10 mouse cellular contexts compared by ENCODE assay signal in genomic region chr8:120356067-120356466, GRCm38 (mm10).
A peak's percentile ranks its signal among the peaks of the same experiment; 100 is the strongest.
DNase-seq lines count a peak whose midpoint lies in the region; ATAC-seq and TF ChIP-seq lines count a peak whose summit lies in the region.
"Had no signal": no experiment of that assay in that cellular context is flagged by ENCODE, and none has a peak within 500 bp of the region (broad histone marks: within the 10 kb centered on the region; RNA-seq: fewer than 3 reads in every experiment).

No protein-coding gene starts in this region.

- no peak overlapping the region for H3K4me2 ChIP-seq in forebrain, embryonic 12.5 days
- H3K4me2 ChIP-seq in lung, embryonic 14.5 days = no peak overlapping the region
- no peak overlapping the region for H3K4me2 ChIP-seq in embryonic facial prominence, embryonic 14.5 days (ENCODE audit: low read depth, low read length)
- H3K4me2 ChIP-seq in limb, embryonic 14.5 days (replicated peaks; ENCODE audit: low read depth, low read length, severe bottlenecking) = no peak overlapping the region

- H3K79me2 ChIP-seq in heart, adult 2 months (replicated peaks; ENCODE audit: control insufficient read depth, insufficient read depth, low read length) = no peaks in the 10 kb centered on the region

- DNase-seq in forebrain, embryonic 10.5 days (ENCODE audit: extremely low spot score, low spot score) = no peak
- no peak for DNase-seq in lung, embryonic 14.5 days
- DNase-seq in lung, postnatal 10 days = no peak
- DNase-seq in embryonic facial prominence, embryonic 14.5 days (ENCODE audit: low spot score) = no peak
- no peak for DNase-seq in limb, embryonic 14.5 days (ENCODE audit: low spot score)
- no peak for DNase-seq in heart, adult 2 months
- DNase-seq in layer of hippocampus, postnatal 10 days (ENCODE audit: low spot score in 2 of 2) = no peak
- DNase-seq: cerebellum, adult 18-20 months; kidney, adult 18-20 months had no signal

- no peaks in the 10 kb centered on the region for H3K36me3 ChIP-seq in forebrain, embryonic 10.5 days (replicated peaks)
- H3K36me3 ChIP-seq in forebrain, embryonic 12.5 days (replicated peaks) = no peaks in the 10 kb centered on the region
- no peaks in the 10 kb centered on the region for H3K36me3 ChIP-seq in lung, embryonic 14.5 days (ENCODE audit: insufficient read depth)
- no peaks in the 10 kb centered on the region for H3K36me3 ChIP-seq in embryonic facial prominence, embryonic 14.5 days (ENCODE audit: control insufficient read depth, insufficient read depth, low read length)
- no peaks in the 10 kb centered on the region for H3K36me3 ChIP-seq in limb, embryonic 14.5 days (ENCODE audit: control insufficient read depth, insufficient read depth, low read length)
- H3K36me3 ChIP-seq in heart, adult 2 months (ENCODE audit: control insufficient read depth, insufficient read depth, low read length) = no peaks in the 10 kb centered on the region

- H3K27me3 ChIP-seq in forebrain, embryonic 10.5 days (ENCODE audit: poor library complexity, severe bottlenecking) = peaks cover 32% of the 10 kb centered on the region
- H3K27me3 ChIP-seq in forebrain, embryonic 12.5 days = peaks cover 7% of the 10 kb centered on the region; the same call in 1 of the 2 replicates
- no peaks in the 10 kb centered on the region for H3K27me3 ChIP-seq in lung, embryonic 14.5 days (ENCODE audit: insufficient read depth, low read length)
- no peaks in the 10 kb centered on the region for H3K27me3 ChIP-seq in embryonic facial prominence, embryonic 14.5 days (replicated peaks; ENCODE audit: control insufficient read depth, insufficient read depth, low read length)
- no peaks in the 10 kb centered on the region for H3K27me3 ChIP-seq in limb, embryonic 14.5 days (ENCODE audit: control insufficient read depth, insufficient read depth, low read length)
- H3K27me3 ChIP-seq in heart, adult 2 months (ENCODE audit: control insufficient read depth, insufficient read depth, low read length) = no peaks in the 10 kb centered on the region

- peaks cover 87% of the 10 kb centered on the region for H3K4me1 ChIP-seq in forebrain, embryonic 10.5 days
- H3K4me1 ChIP-seq in forebrain, embryonic 12.5 days = peaks cover 66% of the 10 kb centered on the region
- no peaks in the 10 kb centered on the region for H3K4me1 ChIP-seq in lung, embryonic 14.5 days (ENCODE audit: insufficient read depth)
- H3K4me1 ChIP-seq in embryonic facial prominence, embryonic 14.5 days (ENCODE audit: control insufficient read depth, insufficient read depth, low read length) = peaks cover 13% of the 10 kb centered on the region
- peaks cover 26% of the 10 kb centered on the region for H3K4me1 ChIP-seq in limb, embryonic 14.5 days (ENCODE audit: control insufficient read depth, insufficient read depth, low read length)
- H3K4me1 ChIP-seq in heart, adult 2 months (ENCODE audit: control insufficient read depth, insufficient read depth, low read length) = peaks cover 4% of the 10 kb centered on the region; the same call in 1 of the 2 replicates

- no peak overlapping the region for H3K4me3 ChIP-seq in forebrain, embryonic 10.5 days
- H3K4me3 ChIP-seq in forebrain, embryonic 12.5 days (replicated peaks) = no peak overlapping the region
- no peak overlapping the region for H3K4me3 ChIP-seq in lung, embryonic 14.5 days (ENCODE audit: low read depth, low read length)
- H3K4me3 ChIP-seq in embryonic facial prominence, embryonic 14.5 days (ENCODE audit: low read depth, low read length) = no peak overlapping the region
- no peak overlapping the region for H3K4me3 ChIP-seq in limb, embryonic 14.5 days (replicated peaks; ENCODE audit: low read length)
- no peak overlapping the region for H3K4me3 ChIP-seq in heart, adult 2 months

- H3K27ac ChIP-seq in forebrain, embryonic 10.5 days = peak overlapping the region; percentile 61; the same call in 1 of the 2 replicates
- H3K27ac ChIP-seq in forebrain, embryonic 12.5 days = no peak overlapping the region
- no peak overlapping the region for H3K27ac ChIP-seq in lung, embryonic 14.5 days (ENCODE audit: low read depth)
- no peak overlapping the region for H3K27ac ChIP-seq in embryonic facial prominence, embryonic 14.5 days (replicated peaks; ENCODE audit: low read depth, low read length)
- no peak overlapping the region for H3K27ac ChIP-seq in limb, embryonic 14.5 days (replicated peaks; ENCODE audit: low read depth, low read length)
- no peak overlapping the region for H3K27ac ChIP-seq in heart, adult 2 months

- 0 out of 2 replicates have a peak, but pooled peaks have one; percentile 21 for TF ChIP-seq CTCF in lung, embryonic 14.5 days (IDR thresholded peaks at IDR 0.05; ENCODE audit: low read depth)
- TF ChIP-seq CTCF in heart, adult 2 months (IDR thresholded peaks at IDR 0.05) = no peak

- ATAC-seq in forebrain, embryonic 12.5 days (ENCODE audit: low FRiP score) = no peak
- no peak for ATAC-seq in lung, embryonic 14.5 days (ENCODE audit: insufficient read depth)
- ATAC-seq in embryonic facial prominence, embryonic 14.5 days (ENCODE audit: low read depth) = peak; percentile 56
- ATAC-seq in limb, embryonic 14.5 days (ENCODE audit: low FRiP score, low read depth) = 0 out of 2 replicates have a peak, but pooled peaks have one; percentile 25

- H3K9ac ChIP-seq in forebrain, embryonic 12.5 days = no peak overlapping the region
- no peak overlapping the region for H3K9ac ChIP-seq in lung, embryonic 14.5 days
- no peak overlapping the region for H3K9ac ChIP-seq in embryonic facial prominence, embryonic 14.5 days (ENCODE audit: low read depth, low read length)
- no peak overlapping the region for H3K9ac ChIP-seq in limb, embryonic 14.5 days (ENCODE audit: low read depth, low read length, severe bottlenecking)
- no peak overlapping the region for H3K9ac ChIP-seq in heart, adult 2 months (ENCODE audit: low read depth, low read length)

- TF ChIP-seq EP300 in heart, adult 2 months (IDR thresholded peaks at IDR 0.05; ENCODE audit: insufficient read depth, low read depth, low read length) = no peak

- no peaks in the 10 kb centered on the region for H3K9me3 ChIP-seq in forebrain, embryonic 10.5 days
- H3K9me3 ChIP-seq in forebrain, embryonic 12.5 days = no peaks in the 10 kb centered on the region
- H3K9me3 ChIP-seq in lung, embryonic 14.5 days (ENCODE audit: low read depth, low read length) = no peaks in the 10 kb centered on the region
- no peaks in the 10 kb centered on the region for H3K9me3 ChIP-seq in embryonic facial prominence, embryonic 14.5 days (ENCODE audit: control insufficient read depth, low read length)
- no peaks in the 10 kb centered on the region for H3K9me3 ChIP-seq in limb, embryonic 14.5 days (ENCODE audit: control insufficient read depth, low read length)

- TF ChIP-seq POLR2A in limb, embryonic 14.5 days (IDR thresholded peaks at IDR 0.05; ENCODE audit: borderline replicate concordance, extremely low read depth, insufficient read depth, insufficient read length) = no peak
- TF ChIP-seq POLR2A in heart, adult 2 months (IDR thresholded peaks at IDR 0.05; ENCODE audit: insufficient read depth, low read depth, low read length) = no peak

- WGBS in forebrain, embryonic 10.5 days = 86% methylated on average over 9 of the region's 9 CpGs
- WGBS in forebrain, embryonic 12.5 days = 75% methylated on average over 9 of the region's 9 CpGs
- WGBS in lung, embryonic 14.5 days = 42% methylated on average over 9 of the region's 9 CpGs
- WGBS in embryonic facial prominence, embryonic 14.5 days = 56% methylated on average over 2 of the region's 9 CpGs
- 77% methylated on average over 8 of the region's 9 CpGs for whole genome bisulfite sequencing in limb, embryonic 14.5 days
- 81% methylated on average over 9 of the region's 9 CpGs for WGBS in heart, adult 2 months

- intact Hi-C loops in heart, adult 2 months (cut with DNase I) = no loop called here

Comparison
In these comparisons a context has a peak if more than half of its experiments do, and no peak if none do; other contexts are left out.
1. ATAC-seq: peak in embryonic facial prominence, embryonic 14.5 days (single experiment) and limb, embryonic 14.5 days (single experiment); none in forebrain, embryonic 12.5 days (single experiment) and lung, embryonic 14.5 days (single experiment).